Mouse (Mus musculus) CH12.LX (cell line): Measurements from ENCODE around the gene Exoc6.

ENCODE experiments used
- CTCF ChIP-seq, 2 experiments: IDR thresholded peaks in 1 of 2; conservative IDR thresholded peaks in 1 of 2; 2 replicates each; pipeline ENCODE4 v1.5.1; 2011 to 2012; ENCODE audit warnings: low read depth in 2 of 2, low read length in 2 of 2, improper control_type of control experiment in 1 of 2, inconsistent platforms in 1 of 2, mild to moderate bottlenecking in 1 of 2, moderate library complexity in 1 of 2
- EP300 ChIP-seq: IDR thresholded peaks from 2 replicates; pipeline ENCODE4 v1.6.1; 2011; ENCODE audit warnings: low read length, improper control_type of control experiment
- POLR2A ChIP-seq: IDR thresholded peaks from 2 replicates; pipeline ENCODE4 v1.6.1; 2011; ENCODE audit warnings: low read depth, mild to moderate bottlenecking, improper control_type of control experiment, low read length

DNA sequence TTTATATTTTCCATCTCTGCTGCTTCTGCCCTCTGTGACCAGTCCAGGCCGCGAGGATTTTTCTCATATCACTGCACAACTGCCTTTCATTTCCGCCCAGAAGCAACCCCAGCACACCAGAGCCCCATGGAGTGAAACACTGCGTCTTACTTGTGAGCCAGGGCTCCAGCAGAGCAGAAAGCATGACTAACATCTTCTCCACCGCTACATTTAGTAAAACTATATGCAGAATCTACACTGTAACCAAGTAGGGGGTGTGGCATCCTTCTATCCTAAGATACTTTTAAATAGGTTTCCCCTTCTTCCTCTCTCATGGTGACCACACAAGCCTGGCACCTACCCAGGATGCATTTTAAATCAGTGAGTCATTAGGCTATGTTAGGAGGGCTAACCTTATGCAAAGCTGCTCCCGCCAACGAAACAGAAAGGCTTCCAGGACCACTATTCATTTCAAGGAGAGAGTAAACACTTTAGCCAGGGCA, 35.4 kb upstream of the Exoc6 start:
- TF ChIP-seq POLR2A (no peak), CTCF (conservative IDR thresholded peaks at IDR 0.05 in 1 of 2, IDR thresholded peaks at IDR 0.05 in 1 of 2; ENCODE audit: low read depth in 2 of 2, low read length in 2 of 2) (no peak), EP300 (peak; percentile 81)
